8 mouse cellular contexts compared by ENCODE assay signal in genomic region chr6:72356001-72356532, GRCm38 (mm10). TPM values are rescaled to one million over a fixed set of nuclear protein-coding genes. Genes with fewer than 3 reads are reported as not detected.
DNase-seq lines count a peak whose midpoint lies in the region; ATAC-seq and TF ChIP-seq lines count a peak whose summit lies in the region.

No protein-coding gene starts in this region.

- 54% methylated on average over 8 of the region's 8 CpGs for WGBS in small intestine, adult 2 months

- no peak for TF ChIP-seq POLR2A in small intestine, adult 2 months (IDR thresholded peaks at IDR 0.05; ENCODE audit: low read depth, low read length)

- H3K27ac ChIP-seq in small intestine, adult 2 months (ENCODE audit: insufficient read depth, low read depth, low read length): no peak overlapping the region

- peak; percentile 71 for DNase-seq in adrenal gland, postnatal 10 days
- DNase-seq in adrenal gland, postnatal 4 days (ENCODE audit: low spot score in 2 of 2): no peak
- DNase-seq in kidney, postnatal 36 days: peak; percentile 64 to 70
- DNase-seq in right cerebral cortex, postnatal 36 days (ENCODE audit: low spot score in 2 of 2): no peak
- no peak for DNase-seq in embryo, embryonic 10.5 days (ENCODE audit: low spot score)

- H3K36me3 ChIP-seq in megakaryocyte, embryonic 14.5 days (replicated peaks; ENCODE audit: low read length): peaks cover 78% of the 10 kb centered on the region
- H3K36me3 ChIP-seq in small intestine, adult 2 months (ENCODE audit: control insufficient read depth, insufficient read depth, low read length): peaks cover 21% of the 10 kb centered on the region

- no peaks in the 10 kb centered on the region for H3K9me3 ChIP-seq in megakaryocyte, embryonic 14.5 days

- peak overlapping the region; percentile 94 for H3K4me3 ChIP-seq in megakaryocyte, embryonic 14.5 days (replicated peaks)
- H3K4me3 ChIP-seq in small intestine, adult 2 months (ENCODE audit: low read depth, low read length): peak overlapping the region; percentile 86

- peaks cover 96% of the 10 kb centered on the region for H3K4me1 ChIP-seq in megakaryocyte, embryonic 14.5 days
- H3K4me1 ChIP-seq in small intestine, adult 2 months (ENCODE audit: control insufficient read depth, insufficient read depth, insufficient read length, low read length): peaks cover 21% of the 10 kb centered on the region

- no peak for TF ChIP-seq CTCF in small intestine, adult 2 months (IDR thresholded peaks at IDR 0.05; ENCODE audit: extremely low read depth, insufficient read length, insufficient replicate concordance, low read depth, low read length)

- no peaks in the 10 kb centered on the region for H3K27me3 ChIP-seq in megakaryocyte, embryonic 14.5 days (replicated peaks)
- H3K27me3 ChIP-seq in small intestine, adult 2 months (ENCODE audit: control insufficient read depth, insufficient read depth, low read length): no peaks in the 10 kb centered on the region

- ATAC-seq in megakaryocyte, adult 5-6 weeks (ENCODE audit: poor library complexity, severe bottlenecking): no peak

RNA-seq across cellular contexts. Expression of gene Tmem150a, which starts 0.8 kb away (rescaled TPM):
- total RNA-seq in adrenal gland, postnatal 10 days (2021): 10 to 100 TPM; 27.8 to 27.9 TPM
- total RNA-seq in adrenal gland, postnatal 4 days (2021): 10 to 100 TPM; 31.4 to 34.1 TPM
- polyA plus RNA-seq in megakaryocyte, embryonic 14.5 days (2012; ENCODE audit: insufficient read depth, low replicate concordance): 48.1 and 129 TPM in 2 replicates
- total RNA-seq in megakaryocyte, adult 5-6 weeks (2015): 0.20 and 2.3 TPM in 2 replicates
- 0.26 and 0.45 TPM in 2 replicates for total RNA-seq in megakaryocyte, adult 5-6 weeks (2017)
- 16.6 and 31.8 TPM in 2 replicates for polyA plus RNA-seq in small intestine, adult 2 months (2012; rRNA removed)

RNA-seq across cellular contexts. Expression of gene 0610030E20Rik, which starts 8.9 kb away (rescaled TPM):
- 10 to 100 TPM; 26.6 to 29.5 TPM for total RNA-seq in adrenal gland, postnatal 10 days (2021)
- total RNA-seq in adrenal gland, postnatal 4 days (2021): 10 to 100 TPM; 32.5 to 34.3 TPM
- polyA plus RNA-seq in megakaryocyte, embryonic 14.5 days (2012; ENCODE audit: insufficient read depth, low replicate concordance): 3.9 and 10.7 TPM in 2 replicates
- 34.0 and 40.5 TPM in 2 replicates for total RNA-seq in megakaryocyte, adult 5-6 weeks (2015)
- 26.7 and 30.7 TPM in 2 replicates for total RNA-seq in megakaryocyte, adult 5-6 weeks (2017)
- polyA plus RNA-seq in small intestine, adult 2 months (2012; rRNA removed): 6.5 and 12.7 TPM in 2 replicates

RNA-seq across cellular contexts. Expression of gene Rnf181, which starts 10.7 kb away (rescaled TPM):
- 100 to 1,000 TPM; 176 to 188 TPM for total RNA-seq in adrenal gland, postnatal 10 days (2021)
- total RNA-seq in adrenal gland, postnatal 4 days (2021): 100 to 1,000 TPM; 329 to 344 TPM
- polyA plus RNA-seq in megakaryocyte, embryonic 14.5 days (2012; ENCODE audit: insufficient read depth, low replicate concordance): 64.6 and 113 TPM in 2 replicates
- 69.3 and 70.0 TPM in 2 replicates for total RNA-seq in megakaryocyte, adult 5-6 weeks (2015)
- 49.5 and 52.1 TPM in 2 replicates for total RNA-seq in megakaryocyte, adult 5-6 weeks (2017)
- polyA plus RNA-seq in small intestine, adult 2 months (2012; rRNA removed): 59.5 and 97.6 TPM in 2 replicates

RNA-seq across cellular contexts. Expression of gene Usp39, which starts 11.1 kb away (rescaled TPM):
- 10 to 100 TPM; 28.4 to 29.3 TPM for total RNA-seq in adrenal gland, postnatal 10 days (2021)
- 10 to 100 TPM; 36.2 to 36.4 TPM for total RNA-seq in adrenal gland, postnatal 4 days (2021)
- polyA plus RNA-seq in megakaryocyte, embryonic 14.5 days (2012; ENCODE audit: insufficient read depth, low replicate concordance): 6.4 and 27.8 TPM in 2 replicates
- total RNA-seq in megakaryocyte, adult 5-6 weeks (2015): 36.8 and 42.1 TPM in 2 replicates
- total RNA-seq in megakaryocyte, adult 5-6 weeks (2017): 71.7 and 77.1 TPM in 2 replicates
- polyA plus RNA-seq in small intestine, adult 2 months (2012; rRNA removed): 5.5 and 6.8 TPM in 2 replicates

RNA-seq across cellular contexts. Expression of gene Vamp5, which starts 24.2 kb away (rescaled TPM):
- total RNA-seq in adrenal gland, postnatal 10 days (2021): 10 to 100 TPM; 25.2 to 46.6 TPM
- 10 to 100 TPM; 33.0 to 40.5 TPM for total RNA-seq in adrenal gland, postnatal 4 days (2021)
- 12.5 and 61.7 TPM in 2 replicates for polyA plus RNA-seq in megakaryocyte, embryonic 14.5 days (2012; ENCODE audit: insufficient read depth, low replicate concordance)
- total RNA-seq in megakaryocyte, adult 5-6 weeks (2015): 15.4 and 20.0 TPM in 2 replicates
- total RNA-seq in megakaryocyte, adult 5-6 weeks (2017): 6.5 and 12.4 TPM in 2 replicates
- 14.8 and 19.8 TPM in 2 replicates for polyA plus RNA-seq in small intestine, adult 2 months (2012; rRNA removed)

Comparison
In these comparisons a context has a peak if more than half of its experiments do, and no peak if none do; other contexts are left out.
1. DNase-seq: peak in adrenal gland, postnatal 10 days (single experiment) and kidney, postnatal 36 days (2 of 2); none in adrenal gland, postnatal 4 days (0 of 2), right cerebral cortex, postnatal 36 days (0 of 2) and embryo, embryonic 10.5 days (single experiment).
2. RNA of gene Tmem150a, which starts 0.8 kb away (total RNA-seq): 31.4 to 34.1 TPM in adrenal gland, postnatal 4 days and 27.8 to 27.9 TPM in adrenal gland, postnatal 10 days; 0.20 to 2.3 TPM in megakaryocyte, adult 5-6 weeks; every median in the first group is over 4 times any median in the second.